Mouse (Mus musculus) kidney, postnatal 0 days (tissue): Measurements from ENCODE around the gene Tmem204. TPM values are rescaled to one million over a fixed set of nuclear protein-coding genes. Genes with fewer than 3 reads are reported as not detected.

Source experiments
- ATAC-seq: fragments of 200-750 bp; cut with Nextera tagmentation; replicated peaks from 2 replicates; pipeline ENCODE4 v1.8.0; 2017; ENCODE audit warnings: low read depth, moderate number of reproducible peaks, moderate TSS enrichment, moderate library complexity; ENCODE audit not compliant: low FRiP score
- DNase-seq: peaks from one replicate; pipeline ENCODE4 v3.0.0-alpha.2; 2016; ENCODE audit warnings: low spot score
- H3K27ac ChIP-seq: fragments of 300-500 bp; sonication (generic); 2 replicates; pipeline ENCODE4 v1.5.1; 2014; ENCODE audit warnings: mild to moderate bottlenecking
- H3K27me3 ChIP-seq: fragments of 300-500 bp; sonication (generic); 2 replicates; pipeline ENCODE4 v1.6.1; 2014; ENCODE audit warnings: low read length, mixed read lengths; ENCODE audit not compliant: insufficient read depth
- H3K36me3 ChIP-seq: fragments of 300-500 bp; sonication (generic); 2 replicates; pipeline ENCODE4 v1.6.1; 2014; ENCODE audit warnings: low read length, mixed read lengths; ENCODE audit not compliant: insufficient read depth
- H3K4me1 ChIP-seq: fragments of 300-500 bp; sonication (generic); replicated peaks from 2 replicates; pipeline ENCODE4 v1.6.1; 2014; ENCODE audit warnings: antibody characterized with exemption, low read length, mixed read lengths; ENCODE audit not compliant: insufficient read depth
- H3K4me2 ChIP-seq: fragments of 300-500 bp; sonication (generic); 2 replicates; pipeline ENCODE4 v1.6.1; 2014; ENCODE audit warnings: mild to moderate bottlenecking, low read length, moderate library complexity, mixed read lengths
- H3K4me3 ChIP-seq: fragments of 300-500 bp; sonication (generic); replicated peaks from 2 replicates; pipeline ENCODE4 v1.5.1; 2014; ENCODE audit warnings: low read depth, low read length
- H3K9ac ChIP-seq: fragments of 300-500 bp; sonication (generic); 2 replicates; pipeline ENCODE4 v1.6.1; 2014; ENCODE audit warnings: low read depth, low read length
- H3K9me3 ChIP-seq: fragments of 300-500 bp; sonication (generic); replicated peaks from 2 replicates; pipeline ENCODE4 v1.6.1; 2016; ENCODE audit warnings: low read length, inconsistent platforms, mixed read lengths
- CTCF ChIP-seq: IDR thresholded peaks from 2 replicates; pipeline ENCODE4 v1.5.1; 2016; ENCODE audit warnings: antibody characterized with exemption, low read depth, mild to moderate bottlenecking, moderate library complexity
- WGBS: fragments of 180-500 bp; shearing (Covaris S2); extraction: QIAGEN DNeasy Blood & Tissue Kit; methylation state at CpG from one replicate; pipeline ENCODE4 v1.1.7; 2014; 5-methylcytosine and 5-hydroxymethylcytosine counted together
- polyA plus RNA-seq: library from polyadenylated mRNA; unstranded; fragments of >200 nt; fragmentation: Nextera tagmentation; extraction: Ambion mirVana; gene quantifications from 2 replicates; pipeline ENCODE4 v1.2.1, GENCODE M21; 2015

Tmem204 gene
- polyA plus RNA-seq, 1 experiment from 2014 or later, result 59.9 TPM

DNA sequence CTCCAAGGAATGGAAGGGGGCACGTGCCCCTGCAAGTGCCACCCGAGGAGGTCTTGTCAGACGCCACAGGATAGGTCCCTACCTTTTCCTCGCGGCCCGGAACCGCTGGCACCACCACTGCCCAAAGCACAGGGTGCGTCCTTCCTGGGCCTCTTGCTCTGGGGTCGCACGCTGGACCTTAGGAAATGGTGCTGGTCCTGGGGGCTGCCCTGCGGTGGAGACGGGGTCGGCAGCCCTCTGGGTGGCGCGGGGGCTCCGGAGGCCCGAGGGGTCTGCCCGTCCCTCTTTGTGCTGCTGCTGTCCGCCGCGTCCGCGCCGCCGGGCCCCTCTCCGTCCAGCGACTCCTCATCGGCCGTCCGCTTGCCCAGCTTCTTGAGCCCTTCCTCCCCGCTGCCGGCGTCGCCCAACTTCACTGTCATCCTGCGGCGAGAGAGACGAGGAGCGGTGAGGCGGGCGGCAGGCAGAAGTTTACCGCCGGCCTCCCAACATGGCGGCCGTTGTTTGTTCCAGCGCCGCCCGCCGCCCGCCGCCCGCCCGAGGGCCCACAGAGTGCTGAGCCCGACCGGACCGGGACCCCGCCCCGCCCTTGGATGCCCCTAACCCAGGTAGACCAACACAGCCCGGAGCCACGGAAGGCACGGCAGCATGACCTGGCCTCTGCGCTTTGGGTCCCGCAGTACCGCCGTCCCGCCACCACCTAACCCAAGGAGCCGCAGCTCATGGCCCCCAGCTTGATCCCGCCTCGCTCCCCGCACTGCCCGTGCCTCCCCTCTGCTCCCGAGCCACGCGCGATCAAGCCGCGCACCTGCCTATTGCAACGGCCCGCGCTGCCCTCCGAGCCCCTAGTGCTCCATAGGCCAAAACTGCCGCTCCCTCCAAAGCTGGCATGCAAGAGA is 69.5 kb downstream of the Tmem204 start:
- H3K27me3 ChIP-seq, result no peaks in the 10 kb centered on the region
- ATAC-seq, result no peak
- 1% methylated on average over 68 of the region's 81 CpGs for WGBS
- no peaks in the 10 kb centered on the region for H3K9me3 ChIP-seq
- no peak for TF ChIP-seq CTCF
- peaks cover 17% of the 10 kb centered on the region; the same call in 1 of the 2 replicates for H3K36me3 ChIP-seq
- peak overlapping the region; percentile 95 for H3K9ac ChIP-seq
- peak overlapping the region; percentile 97 for H3K4me3 ChIP-seq
- H3K27ac ChIP-seq, result peak overlapping the region; percentile 89
- peak overlapping the region; percentile 78 for H3K4me2 ChIP-seq
- peak; percentile 53 for DNase-seq
- peaks cover 5% of the 10 kb centered on the region; the same call in 1 of the 2 replicates for H3K4me1 ChIP-seq

Other genes starting within 250 kb of the Tmem204 start
- 99.7 and 101 TPM in 2 replicates for gene Hagh, start 243.4 kb downstream of the Tmem204 start, polyA plus RNA-seq
- gene Fahd1, start 233.2 kb downstream of the Tmem204 start, polyA plus RNA-seq, result 88.0 and 90.7 TPM in 2 replicates
- gene Igfals, start 217.6 kb downstream of the Tmem204 start, polyA plus RNA-seq, result 6.8 and 8.2 TPM in 2 replicates
- 55.9 and 57.5 TPM in 2 replicates for gene Nubp2, start 197.2 kb downstream of the Tmem204 start, polyA plus RNA-seq
- 53.4 and 55.9 TPM in 2 replicates for gene Spsb3, start 196.9 kb downstream of the Tmem204 start, polyA plus RNA-seq
- gene Eme2, start 188.5 kb downstream of the Tmem204 start, polyA plus RNA-seq, result 29.5 and 29.6 TPM in 2 replicates
- 141 TPM in 2 replicates for gene Mrps34, start 188.5 kb downstream of the Tmem204 start, polyA plus RNA-seq
- gene Nme3, start 187.1 kb downstream of the Tmem204 start, polyA plus RNA-seq, result 87.1 and 93.1 TPM in 2 replicates
- 12.7 and 13.7 TPM in 2 replicates for gene Mapk8ip3, start 146.6 kb downstream of the Tmem204 start, polyA plus RNA-seq
- 95.0 and 108 TPM in 2 replicates for gene Jpt2, start 122.9 kb downstream of the Tmem204 start, polyA plus RNA-seq
- gene Cramp1l, start 67.8 kb downstream of the Tmem204 start, polyA plus RNA-seq, result 3.4 and 4.5 TPM in 2 replicates
- gene Ift140, start 67.5 kb downstream of the Tmem204 start, polyA plus RNA-seq, result 10.1 and 10.9 TPM in 2 replicates
- gene Telo2, start 32.4 kb upstream of the Tmem204 start, polyA plus RNA-seq, result 24.2 and 24.7 TPM in 2 replicates
- not detected in 2 replicates for gene Ptx4, start 37.2 kb upstream of the Tmem204 start, polyA plus RNA-seq
- gene Clcn7, start 49.8 kb upstream of the Tmem204 start, polyA plus RNA-seq, result 14.7 and 17.2 TPM in 2 replicates
- gene Ccdc154, start 78.9 kb upstream of the Tmem204 start, polyA plus RNA-seq, result not detected in 2 replicates
- not detected in 2 replicates for gene Gm38655, start 91.9 kb upstream of the Tmem204 start, polyA plus RNA-seq
- gene BC003965, start 101.0 kb upstream of the Tmem204 start, polyA plus RNA-seq, result 31.6 and 32.1 TPM in 2 replicates
- gene Unkl, start 104.8 kb upstream of the Tmem204 start, polyA plus RNA-seq, result 7.0 and 7.5 TPM in 2 replicates
- 68.8 and 71.2 TPM in 2 replicates for gene Gnptg, start 156.5 kb upstream of the Tmem204 start, polyA plus RNA-seq
- 50.1 and 52.3 TPM in 2 replicates for gene Tsr3, start 156.6 kb upstream of the Tmem204 start, polyA plus RNA-seq
- gene Baiap3, start 172.8 kb upstream of the Tmem204 start, polyA plus RNA-seq, result 1.0 and 1.5 TPM in 2 replicates
- gene Ube2i, start 191.0 kb upstream of the Tmem204 start, polyA plus RNA-seq, result 501 and 544 TPM in 2 replicates
- 0.09 and 0.18 TPM in 2 replicates for gene Prss34, start 214.8 kb upstream of the Tmem204 start, polyA plus RNA-seq
- gene Prss28, start 225.1 kb upstream of the Tmem204 start, polyA plus RNA-seq, result not detected in 2 replicates
- not detected in 2 replicates for gene Prss29, start 235.1 kb upstream of the Tmem204 start, polyA plus RNA-seq